Mouse (Mus musculus) stomach, postnatal 0 days (tissue): ENCODE results near the gene Zfp296. TPM values are rescaled to one million over a fixed set of nuclear protein-coding genes. Genes with fewer than 3 reads are reported as not detected.

Source experiments
- ATAC-seq: fragments of 200-750 bp; cut with Nextera tagmentation; 2 replicates; pipeline ENCODE4 v1.8.0; 2017; ENCODE audit not compliant: low FRiP score, low TSS enrichment
- DNase-seq: peaks from one replicate; pipeline ENCODE4 v3.0.0-alpha.2; 2016; ENCODE audit warnings: low spot score
- H3K27ac ChIP-seq: fragments of 300-500 bp; sonication (generic); replicated peaks from 2 replicates; pipeline ENCODE4 v1.5.1; 2014; ENCODE audit warnings: mild to moderate bottlenecking, control low read depth
- H3K27me3 ChIP-seq: fragments of 300-500 bp; sonication (generic); 2 replicates; pipeline ENCODE4 v1.6.1; 2014; ENCODE audit warnings: low read length; ENCODE audit not compliant: control insufficient read depth, insufficient read depth
- H3K36me3 ChIP-seq: fragments of 300-500 bp; sonication (generic); 2 replicates; pipeline ENCODE4 v1.6.1; 2014; ENCODE audit warnings: low read length, mixed read lengths; ENCODE audit not compliant: control insufficient read depth, insufficient read depth
- H3K4me1 ChIP-seq: fragments of 300-500 bp; sonication (generic); replicated peaks from 2 replicates; pipeline ENCODE4 v1.6.1; 2014; ENCODE audit warnings: antibody characterized with exemption; ENCODE audit not compliant: control insufficient read depth, insufficient read depth
- H3K4me2 ChIP-seq: fragments of 300-500 bp; sonication (generic); replicated peaks from 2 replicates; pipeline ENCODE4 v1.6.1; 2014; ENCODE audit warnings: low read depth, mild to moderate bottlenecking, control low read depth, moderate library complexity
- H3K4me3 ChIP-seq: fragments of 300-500 bp; sonication (generic); 2 replicates; pipeline ENCODE4 v1.5.1; 2014; ENCODE audit warnings: low read depth, low read length, control low read depth
- H3K9ac ChIP-seq: fragments of 300-500 bp; sonication (generic); 2 replicates; pipeline ENCODE4 v1.6.1; 2014; ENCODE audit warnings: mild to moderate bottlenecking, low read length, control low read depth, mixed read lengths
- H3K9me3 ChIP-seq: fragments of 300-500 bp; sonication (generic); 2 replicates; pipeline ENCODE4 v1.6.1; 2016; ENCODE audit warnings: low read length; ENCODE audit not compliant: control insufficient read depth
- CTCF ChIP-seq: IDR thresholded peaks from 2 replicates; pipeline ENCODE4 v1.5.1; 2016; ENCODE audit warnings: antibody characterized with exemption, low read depth, mild to moderate bottlenecking, moderate library complexity
- EP300 ChIP-seq: optimal IDR thresholded peaks from 2 replicates; pipeline ENCODE3; 2016; ENCODE audit warnings: antibody characterized with exemption
- WGBS: fragments of 180-500 bp; shearing (Covaris S2); extraction: QIAGEN DNeasy Blood & Tissue Kit; methylation state at CpG from one replicate; pipeline ENCODE4 v1.1.7; 2014; 5-methylcytosine and 5-hydroxymethylcytosine counted together
- polyA plus RNA-seq: library from polyadenylated mRNA; unstranded; fragments of >200 nt; fragmentation: Nextera tagmentation; extraction: Ambion mirVana; gene quantifications from 2 replicates; pipeline ENCODE4 v1.2.1, GENCODE M21; 2015

Gene Zfp296
- 3.7 and 5.0 TPM in 2 replicates for polyA plus RNA-seq

DNA sequence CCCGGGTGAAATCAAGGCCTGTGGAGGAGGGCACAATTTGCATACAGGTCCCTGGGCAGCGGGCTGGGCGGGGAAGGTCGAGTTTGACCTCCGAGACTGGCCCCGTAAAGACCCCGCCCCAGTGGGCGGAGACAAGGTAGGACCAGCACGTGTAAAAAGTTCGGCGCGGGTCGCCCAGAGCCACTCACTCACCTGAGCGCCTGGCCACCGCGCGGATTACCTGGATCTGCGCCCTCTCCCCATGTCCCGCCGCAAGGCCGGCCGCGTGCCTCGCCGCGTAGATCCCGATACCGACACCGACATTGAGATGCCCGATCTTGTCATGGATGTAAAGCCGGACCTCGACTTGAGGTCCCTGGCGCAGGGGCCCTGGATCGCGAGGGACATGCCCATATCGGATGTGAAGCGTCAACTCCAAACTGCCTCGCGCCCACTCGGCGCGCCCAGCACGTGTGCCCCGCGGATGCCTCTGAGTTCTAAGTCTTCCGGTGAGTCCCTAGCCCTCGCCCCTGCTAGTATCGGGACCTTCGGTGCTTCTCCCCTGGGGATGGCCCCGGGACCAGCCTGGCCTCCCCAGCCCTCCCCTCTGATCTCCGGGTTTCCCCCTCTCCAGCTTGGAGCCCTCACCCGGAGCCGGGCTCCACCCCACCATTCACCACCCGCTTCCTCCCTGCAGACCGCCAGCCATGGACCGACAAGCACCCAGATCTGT is at the start of gene Zfp296, which contains the start of gene Gemin7:
Gene Zfp296, plus strand, starts transcription at position 147 of the 712 bp plus-strand sequence.
Gene Gemin7, minus strand, starts transcription at position 455 of the 712 bp plus-strand sequence.
- no peak for TF ChIP-seq EP300
- no peak for TF ChIP-seq CTCF
- Histone ChIP-seq H3K4me2 (peak within 1 kb of the TSS; percentile 71), H3K4me1 (peaks cover 7% of the 10 kb centered on the region), H3K9ac (peak within 1 kb of the TSS; percentile 52), H3K9me3 (no peaks in the 10 kb centered on the region), H3K4me3 (peak within 1 kb of the TSS; percentile 42), H3K27me3 (no peaks in the 10 kb centered on the region), H3K36me3 (no peaks in the 10 kb centered on the region), H3K27ac (peak within 1 kb of the TSS; percentile 30; the same call in 1 of the 2 replicates)
- peak; percentile 41 for DNase-seq
- WGBS, result 2% methylated on average over 52 of the region's 56 CpGs
- no peak for ATAC-seq

DNA sequence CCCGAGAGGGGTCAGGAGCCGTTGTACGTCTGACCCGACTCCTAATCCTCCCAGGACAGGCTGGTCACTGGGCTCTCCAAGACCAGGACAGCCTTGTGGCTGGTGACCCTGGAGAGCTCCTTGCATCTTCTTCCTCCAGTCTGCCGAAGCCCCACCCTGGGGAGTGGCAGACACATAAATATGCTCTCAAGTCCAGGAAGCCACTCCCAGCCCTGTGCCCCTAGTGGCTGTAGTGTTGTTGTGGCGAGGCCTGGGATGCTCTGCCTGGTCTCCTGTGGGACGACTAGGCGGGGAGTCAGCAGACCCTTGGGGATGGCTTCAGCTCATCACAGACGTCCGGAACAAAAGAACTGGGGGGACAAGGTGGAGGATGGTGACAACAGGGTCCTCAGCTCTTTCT is 46.0 kb upstream of the Zfp296 start:
- Histone ChIP-seq H3K4me3 (no peak overlapping the region), H3K4me1 (no peaks in the 10 kb centered on the region), H3K4me2 (no peak overlapping the region), H3K27me3 (no peaks in the 10 kb centered on the region), H3K36me3 (peaks cover 33% of the 10 kb centered on the region), H3K9me3 (no peaks in the 10 kb centered on the region), H3K9ac (no peak overlapping the region), H3K27ac (no peak overlapping the region)
- peak; percentile 31; the same call in 1 of the 2 replicates for ATAC-seq
- TF ChIP-seq CTCF (peak; percentile 52), EP300 (no peak)
- 67% methylated on average over 10 of the region's 10 CpGs for WGBS
- DNase-seq, result peak; percentile 50

DNA sequence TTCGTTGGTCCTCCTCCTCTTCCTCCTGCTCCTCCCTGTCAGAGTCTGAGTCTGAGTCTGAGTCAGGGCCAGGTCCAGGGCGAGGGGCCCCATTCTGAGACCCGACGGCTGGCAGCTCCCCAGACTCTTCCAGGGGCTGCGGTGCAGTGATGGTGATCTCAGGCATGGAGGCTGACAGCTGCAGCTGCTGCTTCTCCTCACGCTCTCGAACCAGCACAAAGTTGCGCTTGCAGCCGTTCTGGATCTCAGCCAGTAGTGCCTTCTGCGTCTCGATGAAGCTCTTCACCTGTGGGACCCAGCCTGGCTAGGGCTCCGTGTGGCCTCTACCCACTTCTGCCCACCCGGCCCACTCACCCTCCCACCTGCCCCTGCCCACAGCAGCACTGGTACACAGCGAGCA is 44.8 kb upstream of the Zfp296 start:
- H3K27ac ChIP-seq, result no peak overlapping the region
- H3K9ac ChIP-seq, result no peak overlapping the region
- no peak for TF ChIP-seq CTCF
- no peak for TF ChIP-seq EP300
- H3K4me3 ChIP-seq, result no peak overlapping the region
- no peak for DNase-seq
- no peaks in the 10 kb centered on the region for H3K9me3 ChIP-seq
- no peaks in the 10 kb centered on the region for H3K4me1 ChIP-seq
- 82% methylated on average over 14 of the region's 14 CpGs for WGBS
- H3K4me2 ChIP-seq, result no peak overlapping the region
- H3K27me3 ChIP-seq, result no peaks in the 10 kb centered on the region
- no peak for ATAC-seq
- peaks cover 33% of the 10 kb centered on the region for H3K36me3 ChIP-seq

DNA sequence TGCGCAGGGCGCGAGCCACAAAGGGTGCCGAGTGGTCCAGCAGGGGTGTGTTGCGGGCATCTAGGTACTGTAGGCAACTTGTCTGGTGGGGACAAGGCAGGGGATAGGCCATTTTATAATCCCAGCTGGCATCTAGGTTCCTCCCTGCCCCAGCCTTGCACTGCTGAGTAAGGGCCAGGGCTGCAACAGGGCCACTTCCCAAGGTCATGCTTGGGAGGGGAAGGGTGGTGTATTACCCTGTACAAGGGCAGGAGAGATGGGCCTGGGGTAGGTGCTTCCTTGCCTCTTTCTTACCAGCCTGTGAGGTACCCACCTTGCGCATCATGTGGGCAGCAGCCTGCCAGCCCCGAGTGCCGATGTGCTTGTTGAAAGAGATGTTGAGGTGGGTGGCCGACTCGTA is 42.4 kb upstream of the Zfp296 start:
- ATAC-seq (no peak), DNase-seq (no peak)
- Histone ChIP-seq H3K36me3 (peaks cover 33% of the 10 kb centered on the region), H3K4me1 (no peaks in the 10 kb centered on the region), H3K27me3 (no peaks in the 10 kb centered on the region), H3K9ac (no peak overlapping the region), H3K4me2 (no peak overlapping the region), H3K9me3 (no peaks in the 10 kb centered on the region), H3K4me3 (no peak overlapping the region), H3K27ac (no peak overlapping the region)
- whole genome bisulfite sequencing, result 89% methylated on average over 10 of the region's 10 CpGs
- TF ChIP-seq CTCF (no peak), EP300 (no peak)

DNA sequence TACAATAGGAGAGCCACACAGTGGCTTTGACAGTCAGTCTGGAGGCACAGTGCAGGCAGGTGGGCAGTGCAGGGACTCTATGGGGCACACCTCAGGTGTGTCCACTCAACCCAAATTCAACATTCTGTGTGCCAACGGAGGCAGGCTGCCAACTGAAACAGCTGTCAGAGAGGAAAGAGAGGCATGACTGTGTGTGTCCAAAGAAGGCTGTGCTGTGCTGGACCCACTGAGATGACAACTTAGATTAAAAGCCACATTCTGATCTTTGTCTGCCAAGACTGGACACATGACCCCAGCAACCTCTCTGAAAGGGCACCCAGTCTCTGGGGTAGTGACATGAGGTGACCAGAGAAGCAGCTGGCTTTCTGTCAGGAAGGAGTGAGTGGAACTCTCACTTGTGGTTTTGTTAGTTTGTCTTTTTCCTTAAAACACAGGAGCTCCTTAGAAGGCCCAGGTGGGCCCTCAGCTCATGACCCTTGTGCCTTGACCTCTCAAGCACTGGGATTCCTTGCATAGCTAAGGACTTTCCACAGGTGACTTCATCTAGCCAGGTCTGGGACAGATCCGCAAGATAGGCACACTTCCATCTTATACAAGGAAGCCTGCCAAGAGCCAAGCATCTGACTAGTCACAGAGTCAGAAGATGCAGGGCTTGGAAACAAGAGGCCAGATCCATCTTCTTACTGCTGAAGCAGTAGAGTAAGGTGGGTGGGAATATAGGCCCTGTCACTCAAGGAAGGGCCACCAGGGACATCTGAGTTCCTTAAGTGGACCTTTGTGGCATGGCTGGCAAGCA is 36.1 kb upstream of the Zfp296 start:
- Histone ChIP-seq H3K27me3 (no peaks in the 10 kb centered on the region), H3K9me3 (no peaks in the 10 kb centered on the region), H3K4me1 (peaks cover 6% of the 10 kb centered on the region; the same call in 1 of the 2 replicates), H3K4me2 (no peak overlapping the region), H3K36me3 (no peaks in the 10 kb centered on the region), H3K27ac (no peak overlapping the region), H3K9ac (no peak overlapping the region), H3K4me3 (no peak overlapping the region)
- DNase-seq (no peak), ATAC-seq (no peak)
- WGBS, result 59% methylated on average over 2 of the region's 2 CpGs
- TF ChIP-seq CTCF, result no peak
- no peak for TF ChIP-seq EP300
